Mouse (Mus musculus) layer of hippocampus, postnatal 14 days (tissue): ENCODE data around the gene Sipa1l1. TPM values are rescaled to one million over a fixed set of nuclear protein-coding genes. Genes with fewer than 3 reads are reported as not detected.

Source experiments
- DNase-seq, 2 experiments: peaks; one replicate each; pipeline ENCODE4 v3.0.0; 2021 to 2022; ENCODE audit warnings: low spot score in 2 of 2, mixed read lengths in 1 of 2
- total RNA-seq, 2 experiments: library from RNA; stranded (reverse); gene quantifications; 2 replicates each; pipeline ENCODE4 v1.2.3; 2021

Gene Sipa1l1
- total RNA-seq, 2 experiments from 2014 or later, result 159 to 165 TPM

- no peak for DNase-seq
These were observed 200.5 kb downstream of the Sipa1l1 start for GRCm38 (mm10) chr12:82369402-82370160.

- DNase-seq, result no peak
These were observed 202.1 kb downstream of the Sipa1l1 start for GRCm38 (mm10) chr12:82371266-82371665.

DNA sequence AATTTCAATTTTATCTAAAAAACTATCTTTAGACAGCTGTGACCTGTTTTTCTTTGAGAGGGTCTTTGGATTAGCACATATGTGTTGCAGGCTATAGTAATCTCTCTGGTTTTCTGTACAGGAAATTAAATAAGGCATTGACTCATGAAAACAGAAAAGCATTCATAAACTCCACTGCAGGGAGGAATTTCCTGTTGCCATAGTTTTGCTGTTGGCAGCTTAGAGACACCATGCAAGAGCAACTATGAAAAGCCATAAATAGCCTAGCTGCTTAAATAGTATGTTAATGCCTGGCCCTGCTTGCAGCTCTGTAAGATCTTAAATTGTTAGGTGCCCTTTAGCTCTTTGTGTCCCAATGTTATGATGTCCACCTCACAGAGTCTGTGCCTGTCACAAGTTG lies 204.9 kb downstream of the Sipa1l1 start:
- no peak for DNase-seq

DNA sequence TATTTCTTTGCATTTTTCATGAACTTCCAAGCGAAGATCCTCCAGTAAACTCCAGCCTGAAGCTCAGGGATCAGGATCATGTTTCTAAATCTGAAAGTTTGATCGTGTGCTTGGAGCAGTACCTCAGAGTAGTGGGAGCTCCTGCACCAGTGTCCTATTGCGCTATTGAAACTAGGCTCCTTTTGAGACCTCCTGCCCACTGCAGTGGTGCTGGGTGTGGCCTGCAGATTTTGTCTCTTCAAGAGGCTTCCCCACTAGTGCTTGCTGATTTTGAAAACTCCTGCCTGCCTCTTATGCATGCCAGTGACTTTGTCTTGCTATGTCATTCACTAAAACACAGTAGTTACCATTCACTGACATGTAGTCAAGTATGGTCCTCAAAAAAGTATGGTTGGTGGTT lies 213.8 kb downstream of the Sipa1l1 start:
- no peak for DNase-seq

- peak; percentile 45 to 53 for DNase-seq
These were observed 215.6 kb downstream of the Sipa1l1 start for GRCm38 (mm10) chr12:82384719-82385118.

GRCm38 (mm10) chr12:82387042-82387441 lies 217.9 kb downstream of the Sipa1l1 start:
- no peak for DNase-seq

DNA sequence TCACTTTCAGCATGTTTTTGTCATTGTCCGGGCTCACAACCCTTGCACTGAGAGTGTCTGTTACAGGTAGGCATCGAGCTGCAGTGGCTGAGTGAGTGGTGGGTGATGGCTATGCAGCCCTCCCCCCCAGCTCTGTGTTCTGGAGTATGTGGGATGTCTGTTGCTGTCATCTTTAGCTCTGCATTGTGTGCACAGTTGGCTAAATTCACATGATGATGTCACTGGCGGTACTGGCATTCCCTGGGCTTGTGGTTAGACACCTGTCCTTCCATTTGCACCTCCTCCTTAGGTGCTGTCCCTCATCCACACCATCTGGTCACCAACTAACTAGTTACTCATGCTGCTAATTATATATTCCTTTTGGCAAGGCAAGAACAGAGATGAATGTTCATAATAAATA lies 218.5 kb downstream of the Sipa1l1 start:
- peak; percentile 57 to 80 for DNase-seq

- DNase-seq, result no peak
These were observed 219.0 kb downstream of the Sipa1l1 start for GRCm38 (mm10) chr12:82388144-82388543.

DNA sequence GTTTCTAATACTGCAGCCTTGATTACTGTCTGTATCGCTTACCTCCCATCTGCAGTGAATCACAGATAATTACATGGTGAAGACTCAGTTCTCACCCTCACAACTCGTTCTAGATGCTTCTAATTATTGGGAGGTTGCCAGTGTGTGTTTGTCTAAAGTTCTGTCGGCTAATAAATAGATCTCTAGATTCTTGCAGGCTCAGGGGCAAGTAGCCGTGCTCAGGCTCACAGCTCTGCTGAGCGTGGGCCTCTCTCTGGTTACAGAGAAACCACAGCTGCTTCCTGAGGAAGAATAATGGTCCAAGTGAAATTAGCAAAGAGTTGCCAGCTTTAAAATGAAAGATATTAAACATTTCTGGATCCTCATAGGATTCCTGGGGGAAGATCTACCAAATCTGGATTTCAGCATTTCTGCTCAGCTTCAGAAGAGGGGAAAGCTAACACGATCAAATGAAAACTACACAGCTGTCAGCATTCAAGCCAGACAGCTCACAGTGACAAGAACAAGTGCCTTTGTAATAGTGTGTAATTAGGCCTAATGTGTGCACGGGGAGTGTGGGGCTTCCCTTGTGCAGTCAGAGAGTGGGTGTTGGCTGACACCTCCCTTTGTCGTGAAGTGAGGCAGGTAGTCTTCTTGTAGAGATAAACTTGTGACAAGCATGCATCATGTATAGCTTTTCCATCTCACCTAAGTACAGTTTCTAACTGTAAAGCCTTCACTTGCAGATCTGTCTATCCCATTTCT lies 225.2 kb downstream of the Sipa1l1 start:
- DNase-seq, result no peak

DNA sequence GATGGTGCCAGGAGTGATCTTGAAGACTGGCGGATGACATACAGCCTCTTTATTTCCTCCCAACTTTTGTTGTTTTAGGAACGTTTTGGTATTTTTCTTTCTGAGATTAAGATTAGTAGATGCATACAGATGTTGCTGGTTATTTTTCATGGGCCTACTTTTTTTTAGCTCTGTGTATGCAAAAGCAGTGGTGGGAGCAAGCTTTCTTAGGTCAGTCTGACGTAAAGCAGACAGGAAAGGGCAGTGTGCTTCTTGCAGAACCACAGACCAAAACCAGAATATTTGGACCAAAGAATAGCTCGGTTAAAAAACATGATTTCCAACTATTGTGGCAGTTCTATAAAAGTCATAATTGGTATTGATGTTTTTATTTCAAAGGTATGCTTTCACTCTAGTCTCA lies 226.1 kb downstream of the Sipa1l1 start:
- no peak for DNase-seq

DNA sequence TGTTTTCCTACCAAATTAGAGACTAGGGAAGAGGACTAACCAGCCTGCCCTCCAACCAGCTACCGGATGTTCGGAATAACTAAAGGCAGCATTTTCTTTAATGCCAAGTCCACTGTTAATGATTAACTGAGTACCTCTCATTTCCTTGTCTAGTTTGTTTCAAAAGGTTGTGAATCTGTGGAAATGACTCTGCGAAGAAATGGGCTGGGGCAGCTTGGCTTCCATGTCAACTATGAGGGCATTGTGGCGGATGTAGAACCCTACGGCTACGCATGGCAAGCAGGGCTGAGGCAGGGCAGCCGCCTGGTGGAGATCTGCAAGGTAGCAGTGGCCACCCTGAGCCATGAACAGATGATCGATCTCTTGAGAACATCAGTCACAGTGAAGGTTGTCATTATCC lies 228.1 kb downstream of the Sipa1l1 start:
- DNase-seq, result no peak

DNA sequence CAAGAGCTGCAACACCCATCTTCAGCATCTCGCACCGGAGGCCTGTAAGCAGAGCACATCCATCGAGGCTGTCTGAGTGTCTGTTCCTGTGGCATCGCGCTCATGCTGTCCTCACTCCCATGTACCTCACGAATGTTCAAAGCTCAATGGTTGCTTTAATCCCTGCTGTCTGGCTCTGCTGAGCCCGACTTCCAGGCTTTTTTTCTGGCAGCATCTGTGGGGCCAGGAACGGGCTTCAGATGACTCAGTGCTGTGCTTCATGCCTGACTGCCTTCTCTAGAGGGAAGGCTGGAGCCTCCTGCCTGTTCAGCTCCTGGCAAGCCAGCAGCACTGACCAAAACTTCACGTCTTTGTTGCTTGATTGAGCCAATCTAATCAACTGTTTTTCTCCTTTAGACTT lies 228.6 kb downstream of the Sipa1l1 start:
- DNase-seq, result no peak

- no peak for DNase-seq
These were observed 229.8 kb downstream of the Sipa1l1 start for GRCm38 (mm10) chr12:82398926-82399325.

GRCm38 (mm10) chr12:82399971-82400720 lies 231.0 kb downstream of the Sipa1l1 start:
- DNase-seq, result no peak

DNA sequence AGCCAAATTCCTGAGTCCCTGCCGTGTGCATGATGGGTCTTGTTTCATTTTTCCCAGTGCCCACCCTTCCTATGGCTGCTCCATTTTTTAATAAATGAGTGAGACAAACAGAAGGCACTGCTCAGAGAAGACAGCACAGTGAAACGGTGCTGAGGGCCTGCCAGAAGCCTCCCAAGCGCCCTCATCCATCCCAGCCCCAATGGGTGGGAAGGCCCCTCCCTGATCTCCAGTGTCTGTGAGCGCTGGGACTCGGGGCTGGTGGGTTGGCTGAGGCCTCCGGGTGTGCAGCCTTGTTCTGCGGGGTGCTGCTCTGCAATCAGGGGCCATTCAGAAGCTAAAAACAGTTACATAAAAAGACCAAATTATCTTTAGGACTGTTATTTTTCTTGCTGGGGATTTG lies 231.7 kb downstream of the Sipa1l1 start:
- DNase-seq, result no peak

GRCm38 (mm10) chr12:82401440-82401839 lies 232.3 kb downstream of the Sipa1l1 start:
- DNase-seq, result no peak

- no peak for DNase-seq
These were observed 233.5 kb downstream of the Sipa1l1 start for GRCm38 (mm10) chr12:82402635-82403034.

GRCm38 (mm10) chr12:82407531-82408255 lies 238.6 kb downstream of the Sipa1l1 start:
- no peak for DNase-seq

DNA sequence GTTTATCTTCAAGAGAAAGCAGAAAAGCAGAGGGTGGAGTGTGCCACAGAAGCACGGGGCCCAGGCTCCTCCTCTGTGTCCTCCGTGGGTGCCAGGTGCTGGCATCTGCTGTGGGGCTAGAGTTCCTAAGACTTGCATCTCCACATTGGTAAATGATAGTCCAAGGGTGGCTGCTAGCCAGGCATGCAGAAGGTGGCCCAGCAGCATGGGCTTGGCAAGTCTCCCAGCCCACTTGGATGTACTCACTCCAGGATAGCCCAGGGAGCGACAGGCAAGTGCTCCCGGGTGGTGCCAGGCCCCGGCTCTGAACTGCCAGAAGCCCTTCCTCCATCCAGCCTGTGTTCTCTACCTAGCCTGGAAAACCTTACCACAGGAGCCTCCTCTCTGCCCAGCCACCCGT lies 239.4 kb downstream of the Sipa1l1 start:
- DNase-seq, result peak; percentile 51 to 75

DNA sequence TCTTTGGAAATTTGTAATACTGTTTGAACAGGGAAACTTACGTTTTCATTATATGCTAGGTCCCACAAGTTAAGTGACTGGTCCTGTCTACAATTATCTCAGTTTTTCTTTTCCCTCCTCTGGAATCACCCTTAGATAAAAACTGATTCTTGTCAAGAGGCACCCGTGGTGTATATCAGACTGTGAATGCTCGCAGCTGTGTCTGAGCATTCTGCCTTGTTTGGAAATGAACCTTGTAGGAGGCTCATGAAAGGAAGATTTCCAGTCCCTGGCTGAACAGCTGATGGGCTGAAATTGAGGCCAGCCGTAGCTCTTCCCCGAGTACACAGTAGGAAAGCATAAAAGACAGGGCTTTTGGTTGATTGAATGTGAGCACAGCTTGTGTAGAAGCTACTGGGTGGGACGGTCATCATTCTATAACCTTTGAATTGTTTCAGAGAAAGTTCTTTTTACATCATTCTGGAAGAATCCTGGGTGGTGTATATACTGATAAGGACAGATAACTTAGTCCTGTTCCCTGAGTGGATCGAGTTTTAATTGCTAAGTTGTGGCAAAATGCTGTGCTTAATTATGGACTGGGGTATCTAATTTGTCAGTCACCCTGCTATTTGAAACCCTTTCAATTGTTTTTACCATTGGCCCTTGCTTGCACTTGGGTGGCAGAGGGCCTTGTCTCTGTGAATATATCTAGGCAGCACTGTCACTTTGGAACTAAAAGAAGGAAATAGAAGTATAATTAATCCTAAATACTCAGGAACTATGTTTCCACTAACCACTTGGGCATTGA lies 240.8 kb downstream of the Sipa1l1 start:
- no peak for DNase-seq
